Mouse (Mus musculus) WW6 (cell line): ENCODE measurements at regions not wholly inside any gene's neighbourhood (a gene's known extent, or its start where the extent isn't known, plus 50 kb on each side); places are given as distances from the start of the nearest gene placed in this dataset.

ENCODE experiments used
- DNase-seq: peaks from one replicate; pipeline ENCODE4 v3.0.0-alpha.2; 2013; ENCODE audit warnings: low read depth, low spot score

DNA sequence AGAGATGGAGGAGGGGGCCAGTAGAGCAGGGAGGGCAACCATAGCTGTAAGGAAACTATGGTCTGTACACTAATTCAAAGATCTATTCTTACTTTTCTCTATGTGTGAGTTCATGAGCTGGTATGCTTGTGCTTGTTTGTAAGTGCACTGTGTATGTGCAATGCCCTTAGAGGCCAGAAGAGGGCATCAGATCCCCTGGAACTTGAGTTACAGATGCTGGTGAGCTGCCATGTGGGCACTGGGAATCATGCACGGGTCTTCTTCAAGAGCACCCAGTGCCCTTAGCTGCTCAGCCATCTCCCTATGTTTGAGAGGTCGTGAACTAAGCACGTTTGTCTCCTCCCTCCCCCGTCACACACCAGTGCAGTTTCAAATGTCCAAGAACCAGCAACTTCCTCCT is 68.9 kb downstream of the Tbx3 start:
- DNase-seq: no peak

DNA sequence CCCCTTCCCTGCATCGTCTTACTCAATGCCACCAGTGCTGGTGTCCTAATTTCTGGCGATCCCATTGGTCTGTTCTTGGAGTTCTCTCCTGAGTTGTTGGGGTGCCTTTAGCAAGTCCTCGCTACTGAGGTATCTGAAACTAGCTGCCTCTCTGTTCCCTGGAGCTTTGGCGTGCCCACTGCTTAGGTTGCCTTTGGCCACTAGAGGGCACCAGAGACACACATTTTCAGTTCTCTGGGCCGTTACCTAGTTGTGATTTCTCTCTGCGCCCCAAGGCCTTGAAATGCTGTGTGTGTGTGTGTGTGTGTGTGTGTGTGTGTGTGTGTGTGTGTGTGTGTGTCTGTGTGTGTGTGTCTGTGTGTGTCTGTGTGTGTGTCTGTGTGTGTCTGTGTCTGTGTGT is 70.6 kb downstream of the Tbx3 start:
- peak; percentile 57 for DNase-seq

DNA sequence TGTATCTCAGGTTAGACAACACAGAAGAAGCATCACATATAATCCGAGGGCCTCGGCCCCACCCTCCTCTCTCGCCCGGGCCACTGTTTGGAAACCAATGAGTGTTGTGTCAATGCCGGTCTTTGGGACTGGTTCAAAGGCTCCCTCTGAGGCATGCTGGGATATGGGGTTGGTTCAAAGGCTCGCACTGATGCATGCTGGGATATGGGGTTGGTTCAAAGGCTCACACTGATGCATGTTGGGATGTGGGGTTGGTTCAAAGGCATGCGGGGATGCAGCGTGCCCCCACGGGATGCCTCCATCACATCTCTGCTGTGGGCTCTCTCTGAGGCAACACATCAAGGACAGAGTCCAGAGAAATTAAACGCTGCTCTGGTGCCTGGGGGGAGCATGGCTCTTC is 73.3 kb downstream of the Tbx3 start:
- peak; percentile 39 for DNase-seq

DNA sequence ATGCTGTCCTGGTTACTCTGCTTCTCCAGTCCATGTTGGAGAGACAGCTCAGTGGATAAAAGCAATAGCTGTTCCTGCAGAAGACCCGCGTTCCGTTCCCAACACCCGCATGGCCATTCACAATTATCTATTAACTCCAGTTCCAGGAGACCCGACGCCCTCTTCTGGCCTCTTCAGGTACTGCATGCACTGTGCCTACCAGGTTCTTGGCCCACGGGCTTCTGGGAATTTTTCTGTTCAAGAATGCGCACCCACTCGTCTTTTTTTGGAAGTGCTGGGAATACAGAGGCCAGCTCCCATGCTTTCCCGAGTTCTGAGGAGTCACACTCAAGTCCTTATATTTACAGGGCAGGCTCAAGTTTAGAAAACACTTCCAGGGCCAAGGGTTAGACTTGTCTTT is 76.6 kb downstream of the Tbx3 start:
- DNase-seq: peak; percentile 68

DNA sequence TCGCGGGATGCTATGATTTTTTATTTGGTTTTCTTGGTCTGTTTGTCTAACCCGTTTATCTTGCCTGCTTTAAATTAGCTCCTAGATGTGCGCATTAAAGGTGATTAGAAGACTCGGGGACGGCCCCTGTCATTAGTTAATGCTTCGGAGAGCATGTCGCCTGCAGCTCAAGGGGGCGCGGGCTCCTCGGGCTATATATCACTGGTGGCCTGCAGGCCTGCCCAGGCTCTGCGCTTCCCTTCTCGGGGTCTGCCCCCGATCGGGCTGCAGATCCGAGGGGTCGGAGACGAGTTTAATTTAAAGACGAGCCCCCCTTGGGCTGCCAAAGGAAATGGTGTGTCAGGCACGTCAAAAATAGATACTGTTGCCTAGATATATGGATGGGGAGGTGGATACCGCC is 78.2 kb downstream of the Tbx3 start:
- no peak for DNase-seq

DNA sequence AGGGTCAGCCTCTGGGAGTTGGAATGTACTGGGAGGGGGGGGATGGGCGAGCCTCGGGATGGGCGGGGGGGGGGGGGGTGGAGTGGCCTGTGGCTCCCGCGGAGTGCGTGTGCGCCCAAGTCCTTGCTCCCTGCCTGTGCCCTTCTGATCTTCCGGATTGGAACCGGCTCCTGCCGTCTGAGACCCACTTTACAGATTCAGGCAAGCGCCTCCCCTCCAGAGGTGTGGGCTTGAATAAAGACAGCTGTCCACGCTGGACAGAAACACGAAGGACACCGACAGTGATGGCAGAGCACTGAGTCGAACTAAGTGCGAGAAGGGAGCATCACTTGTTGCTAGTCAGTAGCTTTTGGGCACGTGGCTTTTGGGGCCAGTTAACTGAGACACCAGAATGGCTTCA is 78.7 kb downstream of the Tbx3 start:
- no peak for DNase-seq

DNA sequence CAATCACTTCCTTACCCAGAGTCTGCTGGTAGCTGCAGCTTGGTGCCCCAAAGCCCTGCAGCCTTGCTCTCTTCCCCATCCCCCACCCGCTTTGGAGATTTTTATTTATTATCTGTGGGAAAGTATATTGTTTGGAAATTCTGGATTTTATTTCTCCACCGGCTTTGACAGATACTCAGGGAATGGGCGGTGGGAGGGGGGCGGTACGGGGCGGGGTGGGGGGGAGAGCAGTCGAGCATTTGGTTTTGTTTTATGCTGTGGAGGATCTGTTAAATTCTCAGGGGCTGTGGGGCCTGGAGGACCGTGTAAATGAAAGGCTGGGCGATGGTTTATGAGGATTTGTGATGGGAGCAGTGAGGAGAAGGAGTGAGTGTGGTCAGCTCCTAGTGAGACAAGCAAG is 76.7 kb upstream of the Tbx5 start:
- DNase-seq: no peak

DNA sequence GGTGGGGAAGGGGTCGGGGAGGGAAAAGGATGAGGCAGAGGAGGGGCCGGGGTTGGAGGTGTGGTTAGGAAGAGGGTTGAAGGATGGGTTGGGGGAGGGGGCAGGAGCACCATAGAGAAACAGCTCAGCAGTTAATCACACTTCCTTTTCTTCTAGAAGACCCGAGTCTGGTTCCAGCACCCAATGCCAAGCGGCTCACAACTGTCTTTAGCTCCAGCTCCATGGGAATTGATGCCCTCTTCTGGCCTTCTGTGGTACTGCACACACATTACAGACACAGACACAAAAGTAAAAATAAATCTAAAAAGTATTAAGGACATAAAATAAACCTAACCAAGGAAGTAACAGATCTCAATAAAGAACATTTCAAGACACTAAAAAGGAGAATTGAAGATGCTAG is 73.6 kb upstream of the Tbx5 start:
- DNase-seq: no peak

DNA sequence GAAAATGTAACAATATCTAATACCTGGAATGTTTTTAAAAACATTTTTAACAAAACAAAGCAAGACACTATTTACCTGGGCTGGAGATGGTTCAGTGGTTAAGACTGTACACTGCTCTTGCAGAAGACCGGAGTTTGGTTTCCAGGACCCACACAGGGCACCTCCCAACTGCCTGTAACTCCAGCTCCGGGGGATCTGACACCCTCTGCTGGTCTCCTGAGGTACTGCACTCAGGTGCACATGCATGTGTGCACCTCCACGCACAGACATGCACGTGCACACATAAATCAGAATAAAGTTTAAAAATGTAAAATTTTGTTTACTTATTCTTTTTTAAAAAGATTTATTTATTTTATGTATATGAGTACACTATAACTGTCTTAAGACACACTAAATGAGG is 70.4 kb upstream of the Tbx5 start:
- DNase-seq: peak; percentile 49

DNA sequence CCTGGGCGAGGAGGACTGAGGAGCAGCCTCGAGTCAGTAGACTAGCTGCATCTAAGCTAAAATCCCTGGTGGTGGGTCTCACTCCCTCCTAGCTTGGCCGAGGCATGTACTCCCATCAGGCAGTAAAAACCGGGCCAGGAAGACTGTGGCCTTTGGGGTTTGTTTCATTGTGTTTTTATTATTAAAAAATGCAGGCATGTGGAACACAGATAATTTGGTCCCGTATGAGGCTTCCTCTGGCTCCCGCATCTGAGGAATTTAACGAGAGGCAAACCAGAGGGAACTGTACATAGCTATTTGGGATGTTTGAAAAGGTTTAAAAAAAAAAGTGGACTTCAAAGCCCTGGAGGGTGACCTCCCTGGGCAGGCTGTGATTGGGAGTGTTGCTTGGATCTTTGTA is 69.1 kb upstream of the Tbx5 start:
- no peak for DNase-seq

DNA sequence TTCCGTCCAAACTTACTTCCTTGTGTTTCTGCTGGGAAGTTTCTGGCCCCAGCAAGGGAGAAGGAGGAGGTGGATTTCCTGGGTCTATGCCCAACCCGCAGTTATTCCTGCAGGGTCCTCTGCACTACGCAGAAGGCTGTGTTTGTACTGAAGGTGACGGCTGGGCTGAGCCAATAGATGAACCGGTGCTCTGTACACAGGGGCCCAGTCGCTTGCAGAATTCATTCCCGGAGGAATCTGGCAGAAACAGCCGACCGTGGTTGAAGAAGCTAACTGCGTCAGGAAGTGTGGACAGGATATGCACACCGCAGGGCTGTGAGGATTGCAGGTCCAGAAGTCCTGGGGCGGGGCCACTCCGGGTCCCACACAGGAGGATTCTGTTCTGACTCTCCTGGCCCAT is 66.1 kb upstream of the Tbx5 start:
- DNase-seq: no peak

DNA sequence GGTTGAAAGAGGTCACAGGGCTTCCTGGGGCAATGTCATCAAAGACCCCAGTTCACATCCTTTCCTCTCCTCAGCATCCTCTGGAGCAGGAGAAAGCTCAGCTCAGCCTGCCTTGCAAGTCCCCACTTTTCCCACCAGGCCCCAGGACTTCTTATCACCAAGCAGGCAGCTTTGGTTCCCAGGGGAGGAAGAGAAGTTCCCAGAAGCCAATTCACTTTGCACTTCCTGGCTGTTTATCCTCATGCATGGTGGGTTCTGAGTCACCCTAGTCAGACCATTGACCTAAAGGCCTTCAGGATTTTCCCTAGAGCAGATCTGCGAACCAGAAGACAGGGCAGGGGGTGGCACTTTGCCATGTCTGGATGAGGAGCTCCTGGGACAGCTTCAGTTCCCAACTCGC is 61.5 kb upstream of the Tbx5 start:
- DNase-seq: no peak

DNA sequence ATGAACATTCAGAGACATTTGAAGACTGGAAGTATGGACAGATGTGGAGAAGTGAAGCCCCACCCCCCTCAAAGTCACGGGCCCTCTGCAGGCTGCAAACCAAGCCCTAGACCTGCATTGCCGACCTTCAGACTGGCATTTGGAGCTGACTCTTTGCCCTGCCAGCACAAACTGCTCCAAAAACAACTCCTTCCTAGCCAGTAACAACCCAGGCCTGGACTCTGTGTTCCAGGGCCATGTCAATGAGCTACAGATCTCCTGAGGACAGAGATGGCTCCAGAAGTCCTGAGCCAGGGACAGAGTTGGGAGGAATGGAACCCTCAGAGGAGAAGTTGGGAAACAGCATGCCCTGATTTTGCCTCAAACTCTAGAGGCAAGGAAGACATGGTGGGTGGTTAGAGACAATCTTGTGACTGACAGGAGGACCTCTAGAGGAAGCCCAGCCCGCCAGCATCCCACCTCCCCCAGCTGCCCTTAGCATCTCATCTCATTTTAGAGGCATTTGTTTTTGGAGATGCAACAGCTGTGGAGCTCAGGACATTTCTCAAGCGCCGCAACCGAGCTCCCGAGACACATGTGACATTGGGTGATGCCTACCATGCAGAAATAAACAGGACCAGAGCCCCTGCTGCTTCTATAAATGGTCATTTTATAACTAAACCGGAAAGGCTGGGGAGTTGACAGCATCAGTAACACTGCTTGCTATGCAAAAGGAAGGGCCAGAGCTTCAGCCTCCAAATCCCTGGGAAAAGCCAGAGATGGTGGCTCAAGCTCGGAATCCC is 56.2 kb upstream of the Tbx5 start:
- DNase-seq: no peak

DNA sequence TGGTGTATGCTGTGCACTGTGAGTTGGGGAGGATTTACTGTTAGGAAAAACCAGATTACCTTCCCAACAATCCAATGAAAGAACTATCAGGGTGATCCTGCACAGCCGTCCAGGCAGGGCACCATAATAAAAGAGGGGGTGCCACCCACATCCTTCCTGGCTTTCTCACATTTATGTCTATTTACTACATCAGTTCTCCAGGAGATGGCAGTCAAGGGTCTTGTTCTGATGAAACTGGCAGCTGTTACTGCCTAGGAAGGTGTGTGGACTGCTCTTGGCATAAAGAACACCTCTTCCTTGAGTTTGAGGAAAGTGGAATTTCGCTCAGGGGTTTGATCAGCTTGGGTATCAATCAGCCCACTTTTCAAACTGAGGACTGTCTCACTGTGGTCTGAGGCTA is 54.6 kb upstream of the Tbx5 start:
- DNase-seq: no peak

DNA sequence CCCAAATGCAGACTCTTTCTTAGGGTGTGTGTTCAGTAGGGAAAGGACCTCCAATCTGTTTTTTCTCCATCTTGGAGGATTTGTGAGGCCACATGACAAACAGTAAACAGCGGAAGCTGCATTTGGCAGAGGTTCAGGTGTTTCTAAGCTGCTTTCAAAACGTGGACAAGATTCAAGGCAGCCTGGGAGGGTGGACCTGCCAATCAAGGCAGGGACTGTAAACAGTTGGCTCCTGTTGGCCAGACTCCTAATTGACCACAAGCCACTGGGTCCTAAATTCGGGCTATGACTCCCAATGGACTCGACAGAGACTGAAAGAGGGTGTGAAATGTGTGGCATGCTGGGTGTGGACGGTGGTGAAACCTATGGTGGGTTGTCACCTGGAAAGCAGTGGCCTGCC is 51.1 kb upstream of the Tbx5 start:
- DNase-seq: no peak
